Mouse (Mus musculus) CH12.LX (cell line): ENCODE data around the gene Zfp286. TPM values are rescaled to one million over a fixed set of nuclear protein-coding genes. Genes with fewer than 3 reads are reported as not detected.

Source experiments
- DNase-seq: peaks from one replicate; pipeline ENCODE4 v3.0.0-alpha.2; 2013; ENCODE audit errors: extremely low read depth
- H3K27ac ChIP-seq: 2 replicates; pipeline ENCODE4 v1.5.1; 2012; ENCODE audit warnings: low read depth, mild to moderate bottlenecking, control low read depth, moderate library complexity; ENCODE audit not compliant: insufficient read depth
- H3K27me3 ChIP-seq: replicated peaks from 2 replicates; pipeline ENCODE3; 2012; ENCODE audit warnings: inconsistent platforms
- H3K36me3 ChIP-seq, 2 experiments: replicated peaks in 1 of 2; 2 replicates each; pipeline versions ENCODE3 to v1.6.1; 2012; ENCODE audit warnings: inconsistent platforms in 1 of 2, low read length in 1 of 2, mild to moderate bottlenecking in 1 of 2, mixed read lengths in 1 of 2, moderate library complexity in 1 of 2; ENCODE audit not compliant: control insufficient read depth in 1 of 2, insufficient read depth in 1 of 2
- H3K4me1 ChIP-seq, 2 experiments: 2 replicates each; pipeline ENCODE4 v1.6.1; 2012; ENCODE audit warnings: inconsistent platforms in 1 of 2, moderate library complexity in 1 of 2; ENCODE audit not compliant: insufficient read depth in 2 of 2, control insufficient read depth in 1 of 2
- H3K4me2 ChIP-seq: 2 replicates; pipeline ENCODE4 v1.6.1; 2012; ENCODE audit warnings: low read depth, mild to moderate bottlenecking, control low read depth; ENCODE audit not compliant: poor library complexity, insufficient read depth, severe bottlenecking
- H3K4me3 ChIP-seq, 3 experiments: fragments of 150-350 bp in 1 of 3; sonication (generic) in 1 of 3; replicated peaks in 1 of 3; 2 replicates each; pipeline versions ENCODE3 to v1.5.1; 2011 to 2012; ENCODE audit warnings: low read depth in 2 of 3, low read length in 2 of 3, mild to moderate bottlenecking in 2 of 3, moderate library complexity in 2 of 3, control low read depth in 1 of 3, improper control_type of control experiment in 1 of 3, inconsistent platforms in 1 of 3, mixed read lengths in 1 of 3; ENCODE audit not compliant: poor library complexity in 1 of 3
- H3K79me2 ChIP-seq: replicated peaks from 2 replicates; pipeline ENCODE4 v1.6.1; 2012; ENCODE audit warnings: mild to moderate bottlenecking, moderate library complexity; ENCODE audit not compliant: control insufficient read depth, poor library complexity, insufficient read depth, severe bottlenecking; ENCODE audit errors: extremely low read depth
- H3K9ac ChIP-seq: 2 replicates; pipeline ENCODE4 v1.6.1; 2012; ENCODE audit warnings: low read depth, mild to moderate bottlenecking, control low read depth, moderate library complexity; ENCODE audit not compliant: insufficient read depth
- H3K9me3 ChIP-seq: replicated peaks from 2 replicates; pipeline ENCODE3; 2012; ENCODE audit warnings: low read length, inconsistent platforms, mixed read lengths
- CHD2 ChIP-seq: IDR thresholded peaks from 2 replicates; pipeline ENCODE4 v1.6.1; 2011; ENCODE audit warnings: low read length, improper control_type of control experiment
- E2F4 ChIP-seq: IDR thresholded peaks from 2 replicates; pipeline ENCODE4 v1.6.1; 2011; ENCODE audit warnings: low read depth, low read length, improper control_type of control experiment; ENCODE audit not compliant: insufficient replicate concordance
- ETS1 ChIP-seq: conservative IDR thresholded peaks from 2 replicates; pipeline ENCODE4 v1.6.1; 2012; ENCODE audit warnings: low read depth, mild to moderate bottlenecking, inconsistent platforms, low read length, improper control_type of control experiment, moderate library complexity
- GABPA ChIP-seq: IDR thresholded peaks from 2 replicates; pipeline ENCODE4 v1.6.1; 2012; ENCODE audit warnings: low read depth, low read length, improper control_type of control experiment, inconsistent platforms; ENCODE audit not compliant: insufficient replicate concordance
- HCFC1 ChIP-seq: IDR thresholded peaks from 2 replicates; pipeline ENCODE4 v1.6.1; 2012; ENCODE audit warnings: low read depth, mild to moderate bottlenecking, inconsistent platforms, low read length, improper control_type of control experiment
- IRF4 ChIP-seq: IDR thresholded peaks from 2 replicates; pipeline ENCODE4 v1.6.1; 2014; ENCODE audit warnings: low read depth, mild to moderate bottlenecking, inconsistent platforms, low read length, improper control_type of control experiment
- NRF1 ChIP-seq: IDR thresholded peaks from 2 replicates; pipeline ENCODE4 v1.6.1; 2014; ENCODE audit warnings: low read depth, mild to moderate bottlenecking, inconsistent platforms, low read length, improper control_type of control experiment, moderate library complexity
- PAX5 ChIP-seq: IDR thresholded peaks from 2 replicates; pipeline ENCODE4 v1.6.1; 2012; ENCODE audit warnings: low read length, inconsistent platforms, mixed read lengths
- POLR2AphosphoS2 ChIP-seq: IDR thresholded peaks from 2 replicates; pipeline ENCODE4 v1.6.1; 2011; ENCODE audit warnings: low read depth, low read length, improper control_type of control experiment
- SMC3 ChIP-seq: IDR thresholded peaks from 2 replicates; pipeline ENCODE4 v1.6.1; 2011; ENCODE audit warnings: low read depth, low read length, improper control_type of control experiment
- UBTF ChIP-seq: IDR thresholded peaks from 2 replicates; pipeline ENCODE4 v1.6.1; 2012; ENCODE audit warnings: low read depth, mild to moderate bottlenecking, inconsistent platforms, low read length, improper control_type of control experiment, moderate library complexity
- USF1 ChIP-seq: IDR thresholded peaks from 2 replicates; pipeline ENCODE4 v1.6.1; 2014; ENCODE audit warnings: low read depth, mild to moderate bottlenecking, inconsistent platforms, low read length, improper control_type of control experiment
- USF2 ChIP-seq: conservative IDR thresholded peaks from 2 replicates; pipeline ENCODE4 v1.6.1; 2011; ENCODE audit warnings: low read depth, low read length, improper control_type of control experiment
- ZKSCAN1 ChIP-seq: IDR thresholded peaks from 2 replicates; pipeline ENCODE4 v1.6.1; 2012; ENCODE audit warnings: low read depth, inconsistent platforms, low read length, improper control_type of control experiment, borderline replicate concordance
- ZMIZ1 ChIP-seq: IDR thresholded peaks from 2 replicates; pipeline ENCODE4 v1.6.1; 2012; ENCODE audit warnings: low read depth, mild to moderate bottlenecking, inconsistent platforms, low read length, improper control_type of control experiment
- dilution Hi-C: fragments of 300-500 bp; cut with MboI; formaldehyde crosslinking; loops from 2 replicates; pipeline ENCODE4 v1.14.3; 2020; ENCODE audit warnings: low sequenced_read_pairs; ENCODE audit not compliant: extremely low pct_unique_long_range_greater_than_20kb, extremely low pct_ligation_motif_present
- in situ Hi-C: fragments of 300-500 bp; cut with MboI; formaldehyde crosslinking; loops from 3 replicates; pipeline ENCODE4 v1.14.3; 2019; ENCODE audit warnings: low sequenced_read_pairs, low pct_ligation_motif_present, low pct_unique_long_range_greater_than_20kb, mixed read lengths
- polyA plus RNA-seq: library from polyadenylated mRNA; unstranded; fragments of >175 nt; gene quantifications from 2 replicates; pipeline ENCODE4 v1.2.1, GENCODE M21; 2012; ENCODE audit warnings: low read depth; ENCODE audit not compliant: insufficient read length
- total RNA-seq, 2 experiments: library from RNA; depleted of rRNA; stranded (reverse); fragments of 300-350 nt in 1 of 2; fragments of >200 nt in 1 of 2; gene quantifications; 2 replicates each; pipeline ENCODE4 v1.2.3; 2012 to 2014

Gene Zfp286
- total and polyA plus RNA-seq, 3 experiments: not detected

- dilution Hi-C loops (no loop called here), in situ Hi-C loops (no loop called here)
- no peaks in the 10 kb centered on the region; a peak in 1 of 4 replicates for H3K4me1 ChIP-seq
- no peak overlapping the region for H3K4me3 ChIP-seq
- H3K4me2 ChIP-seq: no peak overlapping the region
- no peak for DNase-seq
- TF ChIP-seq ZKSCAN1: peak; percentile 34; the same call in 1 of the 2 replicates
- no peak for TF ChIP-seq E2F4
- H3K27me3 ChIP-seq: no peaks in the 10 kb centered on the region
- no peak overlapping the region for H3K9ac ChIP-seq
- no peaks in the 10 kb centered on the region for H3K79me2 ChIP-seq
- no peaks in the 10 kb centered on the region for H3K36me3 ChIP-seq
- H3K9me3 ChIP-seq: no peaks in the 10 kb centered on the region
- no peak overlapping the region for H3K27ac ChIP-seq
Measured at GRCm38 (mm10) chr11:62830387-62830786, 41.1 kb upstream of the Zfp286 start.

- TF ChIP-seq E2F4 (no peak), ETS1 (no peak), HCFC1 (no peak), USF2 (no peak), NRF1 (no peak), UBTF (no peak), ZKSCAN1 (no peak), POLR2AphosphoS2 (no peak), ZMIZ1 (no peak), SMC3 (no peak), PAX5 (no peak), IRF4 (no peak), GABPA (no peak), USF1 (no peak), CHD2 (no peak)
- Histone ChIP-seq H3K4me2 (no peak overlapping the region), H3K4me1 (no peaks in the 10 kb centered on the region; a peak in 1 of 4 replicates), H3K36me3 (no peaks in the 10 kb centered on the region), H3K9ac (no peak overlapping the region), H3K79me2 (no peaks in the 10 kb centered on the region), H3K9me3 (no peaks in the 10 kb centered on the region), H3K4me3 (no peak overlapping the region), H3K27me3 (no peaks in the 10 kb centered on the region), H3K27ac (no peak overlapping the region)
- dilution Hi-C loops: no loop called here
- in situ Hi-C loops: no loop called here
- no peak for DNase-seq
Measured at GRCm38 (mm10) chr11:62827911-62828310, 38.6 kb upstream of the Zfp286 start.
